Mouse (Mus musculus) left cerebral cortex, adult 8-10 months (tissue): ENCODE measurements around the gene Tgfbrap1. TPM values are rescaled to one million over a fixed set of nuclear protein-coding genes. Genes with fewer than 3 reads are reported as not detected.
"Not testable (repeated sequence)": the region's sequence is repeated elsewhere in the genome, so short reads cannot be mapped to it uniquely, and the experiment has no call there.

Experiments used
- DNase-seq, 2 experiments: peaks; one replicate each; pipeline ENCODE4 v3.0.0; 2022; ENCODE audit warnings: low spot score in 2 of 2
- total RNA-seq, 4 experiments: library from RNA; stranded (reverse); gene quantifications; 2 replicates each; pipeline ENCODE4 v1.2.4; 2022

Gene Tgfbrap1
- total RNA-seq, result 10 to 100 TPM; 38.5 to 44.9 (median 42.7) TPM

- DNase-seq, result peak; percentile 89 to 92
Measured at GRCm38 (mm10) chr1:43098031-43098984, at the start of gene Tgfbrap1, which contains the start of gene AI597479. Tgfbrap1 (minus strand) TSS chr1:43098637. AI597479 (plus strand) TSS chr1:43098710.

GRCm38 (mm10) chr1:43147474-43147873, 49.0 kb upstream of the Tgfbrap1 start:
- no peak for DNase-seq

- no peak for DNase-seq
Measured at GRCm38 (mm10) chr1:43145388-43145787, 47.0 kb upstream of the Tgfbrap1 start.

- no peak for DNase-seq
Measured at GRCm38 (mm10) chr1:43144338-43144906, 46.0 kb upstream of the Tgfbrap1 start.

GRCm38 (mm10) chr1:43143791-43144190, 45.4 kb upstream of the Tgfbrap1 start:
- DNase-seq, result no peak

- DNase-seq, result no peak
Measured at GRCm38 (mm10) chr1:43143284-43143683, 44.8 kb upstream of the Tgfbrap1 start.

- DNase-seq, result no peak
Measured at GRCm38 (mm10) chr1:43142849-43143248, 44.4 kb upstream of the Tgfbrap1 start.

GRCm38 (mm10) chr1:43141555-43141961, 43.1 kb upstream of the Tgfbrap1 start:
- no peak for DNase-seq

GRCm38 (mm10) chr1:43139587-43140266, 41.3 kb upstream of the Tgfbrap1 start:
- peak; percentile 72 to 83 for DNase-seq

- no peak for DNase-seq
Measured at GRCm38 (mm10) chr1:43138268-43138812, 39.9 kb upstream of the Tgfbrap1 start.

GRCm38 (mm10) chr1:43137334-43137733, 38.9 kb upstream of the Tgfbrap1 start:
- peak in 1 of 2 experiments; percentile 87 for DNase-seq

GRCm38 (mm10) chr1:43136488-43137029, 38.1 kb upstream of the Tgfbrap1 start:
- DNase-seq, result not testable (repeated sequence)

- DNase-seq, result no peak
Measured at GRCm38 (mm10) chr1:43131591-43131990, 33.2 kb upstream of the Tgfbrap1 start.

- peak in 1 of 2 experiments; percentile 38 for DNase-seq
Measured at GRCm38 (mm10) chr1:43130219-43130981, 32.0 kb upstream of the Tgfbrap1 start.

- DNase-seq, result no peak
Measured at GRCm38 (mm10) chr1:43127820-43128610, 29.6 kb upstream of the Tgfbrap1 start.

GRCm38 (mm10) chr1:43127196-43127595, 28.8 kb upstream of the Tgfbrap1 start:
- no peak for DNase-seq

GRCm38 (mm10) chr1:43124726-43125125, 26.3 kb upstream of the Tgfbrap1 start:
- DNase-seq, result no peak

GRCm38 (mm10) chr1:43122616-43123015, 24.2 kb upstream of the Tgfbrap1 start:
- DNase-seq, result no peak

- DNase-seq, result no peak
Measured at GRCm38 (mm10) chr1:43120950-43121349, 22.5 kb upstream of the Tgfbrap1 start.

GRCm38 (mm10) chr1:43117435-43117834, 19.0 kb upstream of the Tgfbrap1 start:
- DNase-seq, result no peak
